Mouse (Mus musculus) brain, adult 2 months (tissue): Measurements from ENCODE around the gene Tmem131l.

Experiments
- DNase-seq: peaks from one replicate; pipeline ENCODE4 v3.0.0; 2011; ENCODE audit warnings: low read depth, low spot score

Tmem131l gene

DNA sequence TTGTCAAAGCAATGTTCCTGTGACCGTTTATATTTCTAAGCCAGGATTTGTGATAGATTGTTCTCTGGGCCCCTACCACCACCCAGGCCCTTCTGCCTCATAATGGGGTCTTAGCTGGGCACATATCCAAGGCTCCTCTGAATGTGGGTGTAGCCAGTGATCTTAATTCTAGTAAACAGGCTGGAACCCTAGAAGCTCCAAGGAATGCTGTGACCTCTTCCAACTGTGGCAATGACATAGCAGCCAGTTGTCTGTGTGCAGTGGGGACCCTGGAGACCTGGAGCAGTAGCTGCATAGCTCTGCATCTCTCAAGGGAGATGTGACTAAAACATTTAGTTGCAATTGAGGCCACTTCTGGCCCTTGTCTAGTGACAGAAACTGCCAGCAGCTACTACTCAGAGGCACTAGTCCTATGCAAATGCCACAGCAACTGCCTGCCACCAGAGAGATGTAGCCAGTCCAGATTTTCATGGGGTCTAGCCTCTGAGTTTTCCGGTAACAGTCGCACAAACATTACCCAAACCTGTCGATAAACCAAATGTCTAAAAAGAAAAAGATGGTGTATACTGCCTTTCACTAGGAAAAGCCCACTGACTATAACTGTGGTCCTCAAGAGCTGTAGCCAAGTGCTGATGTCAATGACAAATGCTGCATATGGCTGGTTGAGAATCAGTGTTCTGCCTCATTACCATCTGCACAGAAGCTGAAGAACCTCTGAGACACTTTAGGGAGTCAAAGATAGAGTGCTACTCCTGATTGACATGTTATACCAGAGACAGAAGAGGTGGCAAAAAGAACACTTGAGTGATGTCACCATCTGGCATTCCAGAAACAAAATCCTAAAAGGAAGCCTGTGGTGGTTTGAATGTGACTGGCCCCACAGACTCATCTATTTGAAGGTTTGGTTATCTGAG, 61.2 kb downstream of the Tmem131l start:
- DNase-seq = peak; percentile 36

- DNase-seq = no peak
Measured at GRCm38 (mm10) chr3:83977817-83978216, 62.2 kb downstream of the Tmem131l start.

GRCm38 (mm10) chr3:83976161-83976560, 63.8 kb downstream of the Tmem131l start:
- no peak for DNase-seq

DNA sequence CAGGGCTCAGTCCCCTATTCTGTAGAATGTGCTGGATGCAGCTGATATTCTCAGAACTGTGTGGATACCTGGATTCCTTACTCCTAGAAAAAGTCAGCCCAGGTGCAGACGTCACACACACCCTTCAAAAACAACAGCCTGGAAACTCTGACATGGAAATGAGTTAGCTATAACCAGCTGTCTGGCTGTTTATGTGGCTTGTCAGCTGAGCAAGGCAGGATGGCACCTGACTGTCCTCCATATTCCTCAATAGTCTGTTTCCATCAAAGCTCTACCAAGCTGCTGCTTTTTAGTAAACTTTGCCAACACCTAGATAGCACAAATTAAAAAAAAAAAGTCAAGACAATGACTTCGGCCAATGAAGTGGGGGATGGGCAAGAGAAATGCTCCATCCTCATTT, 66.6 kb downstream of the Tmem131l start:
- no peak for DNase-seq

- DNase-seq = no peak
Measured at GRCm38 (mm10) chr3:83970629-83971028, 69.3 kb downstream of the Tmem131l start.

DNA sequence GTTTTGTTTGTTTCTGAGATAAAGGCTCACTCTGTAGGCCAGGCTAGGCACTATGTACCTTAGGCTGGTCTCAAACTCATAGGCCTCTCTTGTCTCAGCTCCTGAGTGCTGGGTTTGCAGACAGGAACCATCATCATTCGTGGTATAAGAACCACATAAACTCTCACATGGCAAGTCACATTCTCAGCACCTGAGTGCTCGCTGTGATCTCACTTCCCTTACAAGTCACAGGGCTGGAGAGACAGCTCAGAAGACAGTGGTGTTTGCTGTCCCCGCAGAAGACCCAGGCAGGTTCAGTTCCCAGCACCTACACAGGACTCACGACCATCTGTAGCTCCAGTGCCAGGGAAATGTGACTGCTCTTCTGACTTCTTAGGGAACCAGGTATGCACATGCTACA, 70.9 kb downstream of the Tmem131l start:
- DNase-seq = no peak

GRCm38 (mm10) chr3:83967791-83968190, 72.2 kb downstream of the Tmem131l start:
- DNase-seq = no peak

GRCm38 (mm10) chr3:83965333-83965732, 74.6 kb downstream of the Tmem131l start:
- peak; percentile 53 for DNase-seq

GRCm38 (mm10) chr3:83963705-83964104, 76.3 kb downstream of the Tmem131l start:
- DNase-seq = no peak

DNA sequence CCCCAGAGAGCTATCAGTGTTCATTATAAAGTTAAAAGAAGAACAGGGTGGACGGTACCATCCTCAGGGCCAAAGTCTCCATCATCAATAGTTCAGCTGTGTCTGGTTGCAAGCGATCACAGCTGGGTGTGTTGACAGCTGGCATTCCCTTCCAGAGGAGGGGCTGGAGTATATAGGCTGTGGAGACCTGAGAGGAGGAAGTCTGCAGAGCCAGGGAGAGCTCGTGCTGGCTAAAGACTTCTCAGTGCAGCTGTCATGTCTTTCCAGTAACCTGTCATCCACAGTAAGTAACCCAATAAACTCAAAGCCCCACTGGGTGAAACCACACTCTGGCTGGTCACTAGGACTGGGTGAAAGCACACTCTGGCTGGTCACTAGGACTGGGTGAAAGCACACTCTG, 77.4 kb downstream of the Tmem131l start:
- DNase-seq = no peak

- no peak for DNase-seq
Measured at GRCm38 (mm10) chr3:83962076-83962475, 77.9 kb downstream of the Tmem131l start.

DNA sequence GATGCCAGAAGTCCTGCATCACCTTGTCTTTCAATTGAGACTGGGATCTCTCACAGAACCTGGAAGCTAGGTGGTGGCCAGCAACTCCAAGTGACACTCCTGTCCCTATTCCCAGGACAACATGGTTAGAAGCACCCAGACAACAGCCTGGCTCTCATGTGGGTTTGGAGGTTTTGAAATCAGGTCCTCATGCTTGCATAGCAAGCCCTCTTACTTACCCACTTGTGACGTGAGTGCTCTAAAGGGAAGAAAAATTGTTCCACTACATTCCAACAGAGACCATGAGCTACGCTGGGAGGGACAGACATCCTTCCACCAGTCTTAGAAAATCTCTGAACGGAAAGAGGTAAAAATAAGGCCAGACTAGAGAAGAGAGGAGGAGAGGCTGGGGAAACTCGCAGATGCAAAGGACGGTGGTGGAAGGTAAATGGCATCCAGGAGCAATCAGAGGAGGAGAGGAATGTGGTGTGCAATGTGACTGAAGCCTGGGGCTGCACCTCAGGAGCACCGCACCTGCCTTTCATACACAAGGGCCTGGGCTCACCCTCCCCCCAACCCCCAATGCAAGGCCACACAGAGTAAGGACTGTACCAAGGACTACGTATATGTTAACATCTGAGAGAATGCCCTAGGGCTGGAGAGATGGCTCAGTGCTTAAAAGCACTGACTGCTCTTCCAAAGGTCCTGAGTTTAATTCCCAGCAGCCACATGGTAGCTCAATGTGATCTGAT, 80.9 kb downstream of the Tmem131l start:
- no peak for DNase-seq

- no peak for DNase-seq
Measured at GRCm38 (mm10) chr3:83953879-83954278, 86.1 kb downstream of the Tmem131l start.

GRCm38 (mm10) chr3:83948801-83949200, 91.2 kb downstream of the Tmem131l start:
- DNase-seq = no peak

GRCm38 (mm10) chr3:83947476-83948245, 92.3 kb downstream of the Tmem131l start:
- DNase-seq = no peak

- DNase-seq = peak; percentile 26
Measured at GRCm38 (mm10) chr3:83946848-83947247, 93.1 kb downstream of the Tmem131l start.

GRCm38 (mm10) chr3:83943691-83944090, 96.3 kb downstream of the Tmem131l start:
- no peak for DNase-seq

GRCm38 (mm10) chr3:83943212-83943611, 96.8 kb downstream of the Tmem131l start:
- DNase-seq = no peak

GRCm38 (mm10) chr3:83941921-83942320, 98.1 kb downstream of the Tmem131l start:
- peak; percentile 13 for DNase-seq

GRCm38 (mm10) chr3:83938871-83939270, 101.1 kb downstream of the Tmem131l start:
- no peak for DNase-seq

DNA sequence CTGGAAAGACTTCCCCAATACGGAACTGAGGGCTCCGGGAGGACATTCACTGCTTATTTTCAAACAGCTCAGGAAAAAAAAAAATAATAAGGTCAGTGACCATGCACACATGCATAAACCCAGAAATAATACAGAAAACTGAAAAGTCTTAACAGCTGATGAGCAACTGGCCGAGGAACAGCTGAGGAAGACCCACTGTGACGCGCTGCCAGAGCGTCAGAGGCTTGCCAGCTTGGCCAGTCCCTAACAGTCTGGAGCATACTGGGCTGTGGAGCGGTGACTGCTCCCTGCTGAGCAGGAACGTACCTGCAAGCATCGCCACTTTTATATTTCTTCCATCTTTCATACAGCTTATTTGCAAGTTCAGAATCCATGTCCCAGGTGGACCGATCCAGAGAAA, 105.5 kb downstream of the Tmem131l start:
- no peak for DNase-seq
